8 mouse cellular contexts compared by ENCODE assay signal in the genomic region with DNA sequence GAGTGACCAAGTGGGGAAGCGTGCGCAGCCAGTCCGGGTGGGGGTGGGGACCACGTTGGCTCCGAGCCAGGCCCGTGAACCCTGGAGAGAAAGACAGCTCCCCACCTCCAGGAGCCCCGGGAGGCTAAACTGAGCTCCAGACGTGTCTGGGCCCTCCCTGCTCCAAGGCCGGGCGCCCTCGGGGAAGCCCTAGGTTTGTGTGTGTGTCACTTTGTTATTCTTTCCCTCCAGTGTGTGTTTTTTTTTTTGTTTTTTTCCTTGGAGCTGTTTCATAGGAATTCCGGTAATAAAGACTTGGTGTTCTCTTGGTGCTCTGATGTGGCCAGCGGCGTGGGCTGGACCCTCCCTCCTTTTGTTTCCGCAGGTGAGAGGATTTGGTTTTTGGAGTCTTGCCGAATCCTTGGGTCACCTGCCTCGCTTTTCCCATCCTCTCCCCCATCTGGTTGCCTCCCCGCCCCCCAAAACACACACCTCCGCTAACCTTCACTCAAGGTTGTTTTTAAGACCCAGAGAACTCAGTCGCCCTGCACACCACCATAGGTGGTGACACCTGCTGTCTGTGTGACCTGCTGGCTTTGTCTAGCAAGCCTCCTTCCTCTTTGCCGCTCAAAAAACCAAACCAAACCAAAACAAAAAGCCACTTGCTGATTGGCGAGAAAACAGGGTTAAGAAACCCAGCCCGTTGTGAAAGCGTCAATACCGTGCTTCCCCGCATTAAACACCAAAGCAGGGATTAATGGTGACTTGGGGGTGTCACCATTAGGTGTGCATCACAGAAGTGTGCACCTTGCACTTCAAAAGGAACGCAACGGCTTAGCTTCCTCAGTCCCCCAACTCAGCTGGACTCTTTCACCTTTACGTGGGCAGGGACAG. TPM values are rescaled to one million over a fixed set of nuclear protein-coding genes. Genes with fewer than 3 reads are reported as not detected.
DNase-seq lines count a peak whose midpoint lies in the region; ATAC-seq and TF ChIP-seq lines count a peak whose summit lies in the region.

No protein-coding gene starts in this region.

- TF ChIP-seq CTCF in lung, postnatal 0 days (IDR thresholded peaks at IDR 0.05) = no peak
- no peak for TF ChIP-seq CTCF in layer of hippocampus, adult 2 months (conservative IDR thresholded peaks at IDR 0.05)

- peak overlapping the region; percentile 27 for H3K4me3 ChIP-seq in kidney, embryonic 14.5 days (ENCODE audit: low read length)
- H3K4me3 ChIP-seq in hindbrain, embryonic 13.5 days = peak overlapping the region; percentile 5; the same call in 1 of the 2 replicates
- H3K4me3 ChIP-seq in lung, postnatal 0 days (ENCODE audit: low read depth, low read length) = peak overlapping the region; percentile 20; the same call in 1 of the 2 replicates
- H3K4me3 ChIP-seq in layer of hippocampus, adult 2 months = no peak overlapping the region

- peaks cover 34% of the 10 kb centered on the region for H3K27me3 ChIP-seq in kidney, embryonic 14.5 days (ENCODE audit: control insufficient read depth, insufficient read depth, low read length)
- H3K27me3 ChIP-seq in hindbrain, embryonic 13.5 days = peaks cover 53% of the 10 kb centered on the region
- H3K27me3 ChIP-seq in lung, postnatal 0 days (replicated peaks; ENCODE audit: insufficient read depth, low read length) = 0 out of 2 replicates have a peak, but pooled peaks cover 13% of the 10 kb centered on the region

- H3K4me1 ChIP-seq in kidney, embryonic 14.5 days (ENCODE audit: control insufficient read depth, insufficient read depth, low read length) = peaks cover 20% of the 10 kb centered on the region
- peaks cover 32% of the 10 kb centered on the region for H3K4me1 ChIP-seq in hindbrain, embryonic 13.5 days (replicated peaks)
- 0 out of 2 replicates have a peak, but pooled peaks cover 7% of the 10 kb centered on the region for H3K4me1 ChIP-seq in lung, postnatal 0 days (ENCODE audit: insufficient read depth, low read depth, low read length)

- no peak for ATAC-seq in kidney, embryonic 14.5 days (ENCODE audit: low FRiP score, low TSS enrichment)
- ATAC-seq in hindbrain, embryonic 13.5 days (ENCODE audit: low FRiP score) = no peak
- peak; percentile 30; the same call in 1 of the 2 replicates for ATAC-seq in lung, postnatal 0 days

- WGBS in kidney, embryonic 14.5 days = 2% methylated on average over 29 of the region's 29 CpGs
- 13% methylated on average over 29 of the region's 29 CpGs for WGBS in hindbrain, embryonic 13.5 days
- 12% methylated on average over 29 of the region's 29 CpGs for WGBS in lung, postnatal 0 days

- H3K27ac ChIP-seq in kidney, embryonic 14.5 days (ENCODE audit: low read depth, low read length) = no peak overlapping the region
- no peak overlapping the region for H3K27ac ChIP-seq in hindbrain, embryonic 13.5 days
- no peak overlapping the region for H3K27ac ChIP-seq in lung, postnatal 0 days (ENCODE audit: low read length)
- H3K27ac ChIP-seq in layer of hippocampus, adult 2 months = no peak overlapping the region

- DNase-seq in kidney, adult 9 months = no peak
- peak; percentile 53 for DNase-seq in R1 (ENCODE audit: low read depth, low spot score)
- peak; percentile 41 for DNase-seq in lung, postnatal 0 days (ENCODE audit: low spot score)
- no peak for DNase-seq in right cerebral cortex, postnatal 14 days
- DNase-seq in urinary bladder, postnatal 4 days (ENCODE audit: low spot score in 2 of 2) = no peak
- DNase-seq in layer of hippocampus, adult 2 months (ENCODE audit: low spot score in 2 of 2) = no peak

- TF ChIP-seq EP300 in lung, postnatal 0 days (IDR thresholded peaks at IDR 0.05) = no peak

- peak overlapping the region; percentile 28; the same call in 1 of the 2 replicates for H3K9ac ChIP-seq in kidney, embryonic 14.5 days (ENCODE audit: low read depth, low read length)
- peak overlapping the region; percentile 51; the same call in 1 of the 2 replicates for H3K9ac ChIP-seq in hindbrain, embryonic 13.5 days
- H3K9ac ChIP-seq in lung, postnatal 0 days (replicated peaks; ENCODE audit: low read depth) = no peak overlapping the region

- no peaks in the 10 kb centered on the region for H3K36me3 ChIP-seq in kidney, embryonic 14.5 days (ENCODE audit: control insufficient read depth, insufficient read depth, low read length)
- peaks cover 6% of the 10 kb centered on the region for H3K36me3 ChIP-seq in hindbrain, embryonic 13.5 days
- no peaks in the 10 kb centered on the region for H3K36me3 ChIP-seq in lung, postnatal 0 days (ENCODE audit: insufficient read depth, low read length)

- peak overlapping the region; percentile 41 for H3K4me2 ChIP-seq in kidney, embryonic 14.5 days (replicated peaks; ENCODE audit: low read depth, low read length)
- H3K4me2 ChIP-seq in hindbrain, embryonic 13.5 days = peak overlapping the region; percentile 6
- H3K4me2 ChIP-seq in lung, postnatal 0 days (replicated peaks; ENCODE audit: low read depth, low read length) = peak overlapping the region; percentile 53

- no peaks in the 10 kb centered on the region for H3K9me3 ChIP-seq in kidney, embryonic 14.5 days (ENCODE audit: control insufficient read depth, low read length)
- no peaks in the 10 kb centered on the region for H3K9me3 ChIP-seq in hindbrain, embryonic 13.5 days
- H3K9me3 ChIP-seq in lung, postnatal 0 days (ENCODE audit: low read length) = no peaks in the 10 kb centered on the region

RNA-seq across cellular contexts. Expression of gene Mrps23, which starts 10.1 kb away (rescaled TPM):
- polyA plus RNA-seq in kidney, embryonic 14.5 days (2014; fragmentation: Nextera tagmentation; extraction: Ambion mirVana) = 62.3 and 63.6 TPM in 2 replicates
- polyA plus RNA-seq in hindbrain, embryonic 13.5 days (2015; fragmentation: Nextera tagmentation; extraction: Ambion mirVana) = 71.1 TPM in 2 replicates
- polyA plus RNA-seq in lung, postnatal 0 days (2015; fragmentation: Nextera tagmentation; extraction: Ambion mirVana) = 46.5 TPM in 2 replicates
- total RNA-seq in layer of hippocampus, adult 2 months (2021) = 10 to 100 TPM; 64.9 to 65.6 TPM

Comparison
In these comparisons a context has a peak if more than half of its experiments do, and no peak if none do; other contexts are left out.
1. DNase-seq: peak in R1 (single experiment) and lung, postnatal 0 days (single experiment); none in kidney, adult 9 months (single experiment), right cerebral cortex, postnatal 14 days (single experiment), urinary bladder, postnatal 4 days (0 of 2) and layer of hippocampus, adult 2 months (0 of 2).
2. Peak in every context shown above with its lines, with median percentiles within 50 percentile points of each other: H3K4me2 ChIP-seq.